Mouse (Mus musculus) cerebellum, adult 9-11 months (tissue): ENCODE results near the gene Acsf2.

ENCODE experiments used
- DNase-seq: peaks from one replicate; pipeline ENCODE4 v3.0.0; 2022

Gene Acsf2

DNA sequence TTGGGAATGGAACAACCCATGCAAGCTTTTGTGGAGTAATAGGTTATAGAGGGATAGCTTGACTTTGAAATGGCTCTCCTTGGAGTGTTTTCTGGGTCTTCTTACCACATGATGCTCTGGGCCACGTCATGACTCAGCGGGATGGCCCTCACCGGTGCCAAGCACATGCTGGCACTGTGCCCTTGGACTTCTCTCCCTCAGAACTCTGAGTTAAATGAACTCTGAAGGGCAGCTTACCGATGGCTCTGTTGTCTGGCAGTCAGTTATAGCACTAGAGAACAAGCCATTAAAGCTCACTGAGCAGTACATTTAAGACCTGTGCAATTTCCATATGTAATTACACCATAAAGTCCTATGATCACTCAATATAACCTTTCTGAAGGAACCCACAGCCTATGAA is 4.4 kb downstream of the Acsf2 start:
- DNase-seq: no peak

DNA sequence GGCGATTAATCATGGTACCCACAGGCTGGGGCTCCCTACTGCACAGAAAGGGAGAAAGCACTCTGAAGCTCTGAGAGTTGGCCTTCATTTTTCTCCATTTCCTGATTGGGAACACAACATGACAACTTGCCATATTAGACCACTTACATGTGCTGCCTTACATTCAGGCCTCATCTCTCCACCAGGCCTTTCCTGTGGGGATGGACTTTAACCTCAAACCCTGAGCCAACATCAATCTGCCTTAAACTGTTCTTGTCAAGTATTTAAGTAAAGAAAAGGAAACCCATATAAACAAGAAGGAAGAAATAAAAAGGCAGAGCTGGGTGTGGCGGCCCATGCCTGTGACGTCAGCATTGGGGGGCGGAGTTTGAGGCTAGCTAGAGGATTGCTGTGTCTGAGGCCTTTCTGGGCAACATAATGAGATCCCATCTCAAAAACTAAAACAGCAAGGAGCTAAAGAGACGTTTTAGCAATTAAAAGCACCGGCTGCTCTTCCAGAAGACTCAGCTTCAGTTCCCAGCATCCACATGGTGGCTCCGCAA is 5.3 kb downstream of the Acsf2 start:
- DNase-seq: no peak

DNA sequence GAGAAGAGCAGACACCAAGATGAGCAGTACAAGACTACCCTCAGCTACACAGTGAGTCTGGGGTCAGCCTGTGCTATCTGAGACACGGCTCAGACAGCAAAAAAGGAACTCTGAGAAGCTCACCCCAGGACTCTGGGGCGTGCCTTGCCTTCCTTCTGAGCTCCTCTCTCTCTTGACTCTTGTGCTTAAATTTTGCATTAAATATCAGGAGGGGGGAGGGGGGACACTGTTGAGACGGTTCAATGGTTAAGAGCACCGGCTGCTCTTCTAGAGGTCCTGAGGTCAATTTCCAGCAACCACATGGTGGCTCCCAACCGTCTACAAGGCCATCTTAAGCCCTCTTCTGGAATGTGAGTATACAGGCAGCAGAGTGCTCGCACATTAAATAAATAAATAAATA is 14.2 kb downstream of the Acsf2 start:
- no peak for DNase-seq

DNA sequence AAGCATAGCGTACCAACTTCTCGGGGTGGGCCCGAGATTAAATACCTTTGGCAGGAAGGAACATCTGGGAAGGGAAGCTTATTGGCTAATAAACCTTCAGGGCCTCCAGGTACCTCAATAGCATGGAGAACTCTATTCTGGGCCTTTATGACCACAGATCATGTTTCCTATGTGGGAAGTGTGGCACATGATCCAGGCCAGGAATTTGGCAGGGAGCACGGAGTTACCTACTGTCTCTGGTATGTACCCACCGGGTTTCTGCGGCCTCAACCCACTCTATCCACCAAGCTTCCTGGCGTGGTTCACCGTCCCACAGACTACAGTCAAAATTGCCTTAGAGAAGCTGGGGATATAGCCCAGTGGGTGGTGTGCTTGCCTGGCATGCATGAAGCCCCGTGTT is 16.6 kb downstream of the Acsf2 start:
- DNase-seq: no peak

DNA sequence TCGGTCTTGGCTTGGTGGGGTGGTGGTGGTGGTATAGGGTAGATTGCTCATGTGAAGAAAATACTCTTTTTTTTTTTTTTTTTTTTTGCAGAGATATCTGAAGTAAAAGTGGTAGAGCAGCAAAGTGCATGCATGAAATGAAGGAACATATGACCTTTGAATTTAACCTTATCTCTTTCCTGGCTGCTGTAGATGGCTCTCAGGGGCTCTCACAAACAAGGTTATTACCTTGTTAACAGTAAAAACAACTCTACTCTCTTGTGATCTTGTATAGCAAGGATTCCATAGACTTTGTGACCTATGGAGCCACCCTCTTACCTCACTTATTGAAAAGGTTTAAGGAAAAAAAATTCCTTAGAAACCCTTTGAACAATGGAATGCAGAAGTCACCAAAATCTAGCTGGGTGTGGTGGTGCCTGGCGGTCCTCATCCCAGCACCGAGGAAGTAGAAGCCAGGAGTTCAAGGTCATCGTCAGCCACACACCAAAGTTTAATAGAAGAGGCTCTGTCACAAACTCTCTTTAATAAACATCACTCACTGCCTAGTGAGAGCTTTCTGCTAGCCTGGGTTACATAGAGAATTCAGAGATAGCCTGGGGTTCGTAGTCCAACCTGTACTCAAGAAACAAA is 21.4 kb downstream of the Acsf2 start:
- DNase-seq: no peak

DNA sequence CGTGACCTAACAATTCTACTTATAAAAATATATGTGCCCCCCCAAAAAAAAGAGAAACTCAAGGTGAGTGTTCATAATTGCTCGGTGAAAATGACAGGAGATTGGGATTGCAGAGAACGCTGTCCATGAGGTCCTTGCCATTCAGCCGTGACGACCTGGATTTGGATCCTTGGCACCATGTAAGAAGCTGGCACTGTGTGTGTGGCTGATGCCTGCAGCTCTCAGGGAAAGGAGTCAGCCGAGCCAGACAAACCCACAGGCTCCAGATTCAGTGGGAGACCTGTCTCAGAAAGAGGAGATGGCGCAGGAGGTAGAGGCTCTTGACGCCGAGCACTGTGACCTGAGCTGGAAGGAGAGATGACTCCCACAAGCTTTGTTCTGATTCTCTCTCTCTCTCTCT is 25.3 kb downstream of the Acsf2 start:
- peak; percentile 33 for DNase-seq

DNA sequence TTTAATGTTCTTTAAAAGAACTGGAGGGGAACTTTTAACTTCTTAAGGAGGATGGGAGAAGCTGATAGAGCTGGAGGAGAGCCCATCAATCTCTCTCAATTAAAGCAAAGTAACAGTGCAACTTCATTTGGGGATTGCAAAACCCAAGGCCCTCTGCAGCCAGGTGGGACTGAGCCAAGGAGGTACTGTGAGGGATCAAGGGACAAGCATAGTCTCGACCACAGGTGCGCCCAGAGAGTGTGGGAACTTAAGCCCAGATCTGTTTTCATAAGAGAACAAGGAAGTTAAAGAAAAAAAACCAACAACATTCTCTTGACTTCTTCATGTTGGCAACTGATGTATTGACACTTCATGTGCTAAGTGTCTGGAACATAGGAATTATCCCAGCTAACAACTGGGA is 26.6 kb downstream of the Acsf2 start:
- no peak for DNase-seq

DNA sequence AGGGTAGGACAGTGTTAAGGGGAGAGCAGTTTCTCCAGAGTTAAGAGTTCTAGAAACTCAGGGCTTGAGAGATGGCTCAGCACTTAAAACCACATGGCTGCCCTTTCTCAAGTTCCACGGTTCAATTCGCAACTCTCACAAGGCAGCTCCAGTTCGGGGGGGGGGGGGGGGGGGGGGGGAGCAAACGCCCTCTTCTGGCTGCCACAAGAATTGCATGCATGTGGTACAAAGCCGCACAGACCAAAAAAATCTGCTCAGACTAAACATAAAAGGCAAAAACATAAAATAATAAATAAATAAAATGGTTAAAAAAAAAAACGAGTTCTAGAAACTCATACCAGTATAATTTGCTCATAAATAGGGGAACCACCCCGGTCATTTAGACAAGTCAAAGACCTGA is 27.1 kb downstream of the Acsf2 start:
- no peak for DNase-seq

DNA sequence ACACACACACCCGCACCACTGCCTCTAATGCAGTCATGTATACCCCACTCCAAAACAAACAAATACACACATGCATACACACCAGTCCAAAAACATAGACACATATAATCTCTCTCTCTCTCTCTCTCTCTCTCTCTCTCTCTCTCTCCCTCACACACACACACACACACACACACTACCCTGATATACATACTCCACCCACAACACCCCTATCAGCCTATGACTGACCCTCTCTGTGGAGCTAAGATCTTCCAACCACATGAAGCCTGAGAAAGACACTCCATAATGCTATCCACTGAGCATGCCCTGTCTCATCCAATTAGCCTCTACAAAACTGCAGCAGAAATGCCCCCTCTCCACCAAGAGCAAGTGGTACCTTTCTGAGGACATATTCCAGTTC is 29.8 kb downstream of the Acsf2 start:
- no peak for DNase-seq

DNA sequence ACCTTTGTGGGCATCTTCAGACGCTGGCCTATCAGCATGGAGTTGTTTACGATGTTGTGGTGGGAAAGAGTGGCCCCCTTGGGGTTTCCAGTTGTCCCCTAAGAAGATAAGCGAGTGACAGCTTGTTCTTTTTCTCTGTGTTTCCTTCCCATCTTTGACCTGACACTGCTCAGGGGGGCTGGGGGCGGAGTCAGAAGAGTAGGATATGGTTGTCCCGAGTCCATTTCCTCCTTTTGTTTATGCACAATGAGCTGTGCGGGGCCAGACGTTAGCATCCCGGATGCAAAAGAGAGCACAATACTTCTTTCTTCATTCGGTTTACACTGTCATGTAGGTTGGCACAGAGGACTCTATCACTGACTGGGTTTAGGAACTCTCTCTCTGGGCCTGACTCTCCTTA is 31.1 kb downstream of the Acsf2 start:
- DNase-seq: no peak

DNA sequence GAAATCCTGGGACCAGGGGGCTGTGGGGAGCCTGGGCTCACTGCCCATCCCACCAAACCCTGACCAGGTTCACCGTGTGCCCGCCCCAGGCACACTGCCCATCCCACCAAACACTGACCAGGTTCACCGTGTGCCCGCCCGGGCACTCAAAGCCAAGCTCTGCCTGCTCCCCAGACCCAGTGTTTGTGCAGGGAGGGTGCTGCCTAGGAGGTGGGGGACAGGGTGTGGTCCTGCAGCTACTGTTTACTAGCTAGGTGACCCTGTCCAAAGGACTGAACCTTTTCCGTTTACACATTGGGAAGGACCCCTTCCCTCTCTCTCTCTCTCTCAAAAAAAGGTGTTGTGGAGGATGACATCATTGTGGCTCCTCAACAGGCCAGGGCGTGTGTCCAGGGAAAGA is 34.3 kb downstream of the Acsf2 start:
- DNase-seq: no peak

DNA sequence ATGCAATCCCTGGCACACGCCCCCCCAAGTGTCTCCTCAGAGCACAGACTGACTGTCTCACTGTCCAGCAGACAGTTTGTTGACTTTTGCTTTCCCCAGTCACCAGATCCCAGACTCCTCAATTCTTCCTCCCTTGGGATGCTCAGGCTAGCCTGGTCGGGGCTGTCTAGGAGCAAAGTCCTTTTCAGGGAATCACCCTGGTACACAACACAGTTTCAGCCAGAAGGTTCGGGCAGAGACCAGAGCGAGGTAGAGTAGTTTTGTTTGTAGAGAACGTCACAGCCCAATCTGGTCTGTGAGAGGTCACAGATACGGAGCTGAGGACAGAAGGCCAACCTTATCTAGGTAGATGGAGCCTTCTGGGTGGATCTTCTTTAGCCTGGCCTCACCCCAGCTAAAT is 35.1 kb downstream of the Acsf2 start:
- no peak for DNase-seq

DNA sequence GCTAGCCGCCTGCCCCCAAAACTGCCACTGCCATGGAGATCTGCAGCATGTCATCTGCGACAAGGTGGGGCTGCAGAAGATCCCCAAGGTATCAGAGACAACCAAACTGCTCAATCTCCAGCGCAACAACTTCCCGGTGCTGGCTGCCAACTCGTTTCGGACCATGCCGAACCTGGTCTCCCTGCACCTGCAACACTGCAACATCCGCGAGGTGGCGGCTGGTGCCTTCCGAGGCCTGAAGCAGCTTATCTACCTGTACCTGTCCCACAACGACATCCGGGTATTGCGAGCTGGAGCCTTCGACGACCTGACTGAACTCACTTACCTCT is 36.6 kb downstream of the Acsf2 start:
- DNase-seq: no peak

DNA sequence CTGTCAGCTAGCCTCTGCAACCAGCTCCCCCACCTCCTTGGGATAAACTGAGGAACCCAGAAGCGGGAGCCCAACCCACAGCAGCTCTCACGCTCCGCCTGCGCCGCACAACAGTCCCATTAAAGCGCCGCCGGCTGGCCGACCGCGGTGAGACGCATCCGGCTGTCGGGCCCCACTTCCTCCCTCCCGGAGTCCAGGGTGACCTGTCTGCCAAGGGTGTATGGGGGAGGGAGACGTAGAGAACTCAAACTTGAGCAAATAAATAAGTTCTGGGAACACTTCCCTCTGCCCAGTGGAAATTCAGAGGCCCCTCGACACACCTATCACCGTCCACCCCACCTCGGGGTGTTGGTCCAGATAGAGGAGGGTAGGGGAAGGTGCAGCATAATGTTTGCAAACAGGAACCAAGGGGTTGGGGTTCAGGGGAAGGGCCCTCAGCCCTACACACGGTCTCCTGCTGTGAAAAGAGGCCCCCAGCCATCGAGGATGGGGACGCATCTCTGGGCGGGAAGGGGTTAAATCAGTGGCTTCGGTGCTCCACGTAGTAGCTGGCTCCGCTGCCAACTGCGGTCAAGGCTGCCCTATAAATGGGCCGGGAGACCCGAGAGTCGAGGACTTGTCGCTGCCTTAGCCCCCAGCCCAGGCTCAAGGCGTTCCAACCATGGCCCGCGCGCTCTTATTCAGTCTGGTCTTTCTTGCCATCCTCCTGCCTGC is 37.1 kb downstream of the Acsf2 start, which contains the start of gene Chad:
Gene Chad (plus strand): TSS at position 611 of the 714 bp plus-strand sequence.
- no peak for DNase-seq

DNA sequence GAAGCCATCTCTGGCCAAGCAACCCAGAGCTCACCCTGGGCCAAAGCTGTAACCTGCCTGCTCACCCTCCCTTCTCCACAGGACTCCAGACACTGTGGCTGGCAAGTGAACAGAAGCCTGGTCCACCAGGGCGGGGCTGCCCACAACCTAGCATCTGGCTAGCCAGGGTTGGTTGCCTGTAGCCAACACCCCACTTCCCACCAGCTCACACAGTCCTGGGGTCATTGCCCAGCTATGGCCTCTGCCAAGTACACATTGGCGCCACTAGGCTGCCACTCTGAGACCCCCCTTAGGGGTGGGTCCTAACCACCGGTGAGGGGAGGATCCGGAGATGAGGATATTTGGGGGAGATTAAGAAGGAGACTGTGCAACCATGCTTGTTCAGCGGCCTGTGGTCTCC is 37.9 kb downstream of the Acsf2 start:
- DNase-seq: no peak

DNA sequence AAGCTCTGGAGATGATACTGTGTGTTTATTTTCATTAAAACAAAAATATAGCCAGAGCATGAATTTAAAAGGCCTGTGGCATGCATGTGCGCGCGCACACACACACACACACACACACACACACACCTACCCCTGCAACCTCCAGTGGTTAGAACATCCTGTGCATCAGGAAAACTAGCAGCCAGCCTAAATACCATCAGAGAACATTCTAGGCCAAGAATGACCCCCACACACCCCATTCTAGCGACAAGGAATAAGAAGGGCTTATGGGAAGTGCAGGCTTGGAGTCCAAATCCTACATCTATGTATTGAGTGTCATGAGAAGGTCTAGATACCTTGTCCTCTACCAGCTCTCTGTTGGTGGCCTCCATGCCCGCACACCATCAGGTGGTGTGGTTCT is 38.3 kb downstream of the Acsf2 start:
- DNase-seq: no peak

DNA sequence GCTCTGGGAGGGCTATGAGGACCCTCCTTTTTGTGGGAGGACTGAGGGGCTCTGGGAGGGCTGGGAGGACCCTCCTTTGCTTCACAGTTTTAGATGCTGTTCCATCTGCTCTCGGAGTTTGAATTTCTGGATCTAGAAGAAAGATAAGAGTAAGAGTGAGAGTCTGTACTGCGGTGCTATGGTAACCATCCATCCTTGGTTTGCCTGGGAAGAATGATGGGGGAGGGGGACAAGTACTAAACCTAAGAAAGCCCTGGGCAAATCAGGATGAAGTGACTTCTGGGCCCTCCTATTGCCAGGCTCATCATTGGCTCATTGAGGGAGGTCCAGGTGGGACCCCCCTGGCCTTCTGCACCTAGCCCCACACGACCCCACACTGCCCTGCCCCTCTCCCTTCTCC is 43.4 kb downstream of the Acsf2 start:
- DNase-seq: no peak

DNA sequence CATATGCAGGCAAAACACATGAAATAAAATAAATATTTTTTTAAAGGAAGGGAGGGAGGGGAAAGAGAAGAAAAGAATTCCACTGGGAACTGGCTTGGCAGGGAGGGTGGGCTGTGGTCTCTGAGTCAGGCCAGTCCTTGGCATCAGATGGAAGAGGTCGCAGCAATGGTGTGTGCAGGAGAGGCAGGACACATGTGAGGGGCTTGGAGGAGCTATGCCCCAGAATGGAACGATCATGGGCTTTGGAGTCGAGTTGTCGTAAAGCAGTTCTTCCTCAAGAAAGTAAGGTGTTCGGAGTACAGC is 51.3 kb downstream of the Acsf2 start:
- peak; percentile 46 for DNase-seq

DNA sequence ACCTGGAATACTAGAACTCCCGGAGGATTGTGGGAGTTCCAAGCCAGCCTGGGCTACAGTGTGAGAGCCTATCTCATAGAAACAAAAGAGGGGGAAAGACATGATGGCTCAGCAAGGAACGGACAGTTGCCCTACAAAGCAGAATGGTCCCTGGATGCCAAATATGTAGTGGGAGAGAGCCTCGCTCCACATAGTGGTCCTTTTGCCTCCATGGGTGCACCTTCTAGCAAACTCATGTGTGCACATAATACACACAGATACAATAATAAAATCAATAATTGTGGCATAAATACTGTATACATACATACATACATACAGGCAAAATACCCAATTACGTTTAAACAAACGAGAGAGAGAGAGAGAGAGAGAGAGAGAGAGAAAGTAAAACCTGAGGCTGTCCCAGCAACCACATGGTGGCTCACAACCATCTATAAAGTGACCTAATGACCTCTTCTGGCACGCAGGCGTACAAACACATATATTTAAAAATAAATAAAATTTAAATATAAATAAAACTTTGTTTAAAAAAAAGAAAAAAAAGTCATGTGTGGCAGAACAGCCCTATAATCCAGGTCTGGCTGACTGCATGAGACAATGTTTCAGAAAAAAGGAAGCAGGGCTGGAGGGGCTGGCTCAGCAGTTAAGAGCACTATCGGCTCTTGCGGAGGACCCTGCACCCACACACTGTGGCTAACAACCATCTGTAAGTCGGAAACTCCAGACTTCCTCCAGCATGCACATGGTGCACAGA is 51.8 kb downstream of the Acsf2 start:
- DNase-seq: no peak

DNA sequence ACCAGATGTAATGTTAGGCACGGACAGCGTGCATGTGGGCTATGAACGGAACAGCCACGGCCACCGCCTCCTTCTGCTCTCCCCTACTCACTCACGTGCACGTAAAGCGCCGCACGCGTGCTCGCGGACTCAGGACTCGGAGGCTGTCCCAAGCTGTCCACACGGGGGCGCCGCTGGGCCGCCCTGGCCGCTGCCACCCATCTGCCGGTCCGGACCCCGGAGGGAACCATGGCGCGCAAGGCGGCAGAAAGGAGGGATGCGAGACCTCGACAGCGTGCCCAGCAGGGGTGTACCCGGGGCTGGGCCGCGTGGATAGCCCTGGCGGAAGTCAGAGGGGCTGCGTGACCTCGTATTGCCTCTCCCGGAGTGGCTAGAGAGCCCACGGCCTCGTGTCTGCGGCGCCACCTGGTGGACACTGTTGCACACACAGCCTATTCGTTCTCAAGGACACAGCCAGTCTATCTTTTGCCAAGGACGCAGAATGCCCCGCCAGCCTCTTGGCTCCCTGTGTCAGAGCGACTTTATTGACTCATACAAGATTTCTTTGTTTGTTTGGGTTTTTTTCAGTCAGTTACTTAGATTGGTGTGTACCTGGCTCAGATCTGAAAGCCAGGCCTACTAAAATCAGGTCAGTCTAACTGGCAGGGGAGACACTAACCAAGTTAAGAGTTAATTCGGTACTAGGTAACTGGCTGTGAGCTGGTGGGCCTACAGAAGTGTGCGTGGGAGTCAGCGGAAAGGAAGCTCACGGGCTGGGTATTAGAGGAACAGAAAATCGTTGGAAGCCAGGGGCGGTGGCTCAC is 52.6 kb downstream of the Acsf2 start, which contains the start of gene Rsad1:
Gene Rsad1 (minus strand): TSS at position 368 of the 803 bp plus-strand sequence.
- DNase-seq: peak; percentile 97

DNA sequence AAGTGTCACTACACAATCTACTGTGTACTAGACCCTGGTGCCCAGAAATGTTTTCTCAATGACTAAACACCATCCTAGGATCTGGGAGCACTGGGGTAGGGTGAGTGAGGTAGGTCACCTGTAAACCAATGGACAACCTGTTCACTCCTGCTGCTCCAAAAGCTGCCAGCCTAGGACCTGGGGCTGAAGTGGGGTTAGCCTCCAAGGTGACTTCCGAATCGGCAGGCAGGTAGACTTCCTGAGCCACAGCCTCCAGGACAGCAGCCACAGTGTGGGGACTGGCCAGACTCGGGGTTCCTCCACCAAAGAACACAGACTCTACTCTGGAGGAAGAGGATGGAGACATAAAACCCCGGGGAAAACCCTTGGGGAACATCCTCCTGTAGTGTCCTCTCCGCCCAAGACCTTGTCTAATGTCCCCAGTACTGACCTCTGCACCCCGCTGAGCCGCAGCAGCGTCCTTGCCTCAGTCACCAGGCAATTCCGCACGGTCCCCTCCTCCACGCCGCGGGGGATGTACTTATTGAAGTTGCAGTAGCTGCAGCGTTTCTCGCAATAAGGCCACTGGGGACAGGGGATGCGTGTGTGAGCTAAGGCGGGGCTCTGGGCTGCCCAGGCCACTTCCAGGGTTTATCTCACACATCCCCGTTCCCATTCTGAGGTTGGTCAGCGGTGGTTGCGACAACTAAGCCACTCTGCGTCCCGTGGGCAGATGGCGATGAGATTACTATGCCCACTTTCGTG is 53.5 kb downstream of the Acsf2 start:
- peak; percentile 80 for DNase-seq

DNA sequence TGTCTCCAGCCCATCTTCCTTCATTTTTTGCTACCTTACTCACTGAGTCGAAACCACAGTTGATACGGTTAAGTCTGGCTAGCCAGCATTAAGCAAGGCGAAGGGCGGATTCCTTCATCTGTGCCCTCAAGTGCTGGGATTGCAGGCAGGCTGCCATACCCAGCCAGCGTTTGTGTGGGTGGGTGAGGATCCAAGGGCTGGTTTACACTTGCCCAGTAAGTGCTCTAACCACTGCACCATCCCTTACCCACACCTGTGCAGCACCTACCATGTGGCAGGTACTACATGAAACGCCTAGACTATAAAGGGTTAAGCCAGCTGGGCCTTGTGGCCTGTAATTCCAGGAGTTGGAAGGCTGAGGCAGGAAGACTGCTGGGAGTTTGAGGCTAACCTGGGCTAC is 54.4 kb downstream of the Acsf2 start:
- DNase-seq: peak; percentile 62

DNA sequence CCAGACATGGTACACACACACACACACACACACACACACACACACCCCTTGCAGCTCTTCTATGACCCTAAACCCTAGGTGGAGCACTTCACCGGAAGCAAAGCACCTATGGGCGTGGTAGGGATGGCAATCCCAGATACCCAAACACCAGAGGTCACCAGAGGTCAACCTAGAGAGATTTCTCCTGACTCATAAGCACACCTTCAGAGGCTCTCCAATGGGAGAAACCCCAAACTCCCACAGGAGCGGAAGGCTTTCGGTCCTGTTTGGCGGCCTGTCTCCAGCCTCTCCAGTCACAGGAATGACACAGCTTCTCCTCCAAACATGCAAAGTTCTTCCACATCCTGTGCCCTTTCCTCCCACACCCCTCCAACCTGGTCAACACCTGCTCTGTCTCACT is 55.3 kb downstream of the Acsf2 start:
- DNase-seq: peak; percentile 47
